Mouse (Mus musculus) hindbrain, postnatal 0 days (tissue): ENCODE data around the gene Ankra2. TPM values are rescaled to one million over a fixed set of nuclear protein-coding genes. Genes with fewer than 3 reads are reported as not detected.

Experiments
- ATAC-seq: fragments of 200-750 bp; cut with Nextera tagmentation; 2 replicates; pipeline ENCODE4 v1.8.0; 2017; ENCODE audit warnings: mild to moderate bottlenecking, moderate TSS enrichment, moderate library complexity
- DNase-seq: peaks from one replicate; pipeline ENCODE4 v3.0.0-alpha.2; 2015; ENCODE audit warnings: low spot score
- H3K27ac ChIP-seq: fragments of 300-500 bp; sonication (generic); 2 replicates; pipeline ENCODE4 v1.5.1; 2014; ENCODE audit warnings: mild to moderate bottlenecking
- H3K27me3 ChIP-seq: fragments of 300-500 bp; sonication (generic); 2 replicates; pipeline ENCODE4 v1.6.1; 2014; ENCODE audit warnings: low read length, mixed read lengths; ENCODE audit not compliant: insufficient read depth
- H3K36me3 ChIP-seq: fragments of 300-500 bp; sonication (generic); 2 replicates; pipeline ENCODE4 v1.6.1; 2014; ENCODE audit warnings: low read length, mixed read lengths; ENCODE audit not compliant: insufficient read depth
- H3K4me1 ChIP-seq: fragments of 300-500 bp; sonication (generic); 2 replicates; pipeline ENCODE4 v1.6.1; 2014; ENCODE audit warnings: antibody characterized with exemption, low read length, mixed read lengths; ENCODE audit not compliant: insufficient read depth
- H3K4me2 ChIP-seq: fragments of 300-500 bp; sonication (generic); 2 replicates; pipeline ENCODE4 v1.6.1; 2014; ENCODE audit warnings: low read depth, mild to moderate bottlenecking, low read length, moderate library complexity, mixed read lengths
- H3K4me3 ChIP-seq: fragments of 300-500 bp; sonication (generic); 2 replicates; pipeline ENCODE4 v1.5.1; 2014; ENCODE audit warnings: low read length
- H3K9ac ChIP-seq: fragments of 300-500 bp; sonication (generic); replicated peaks from 2 replicates; pipeline ENCODE4 v1.6.1; 2014; ENCODE audit warnings: mild to moderate bottlenecking, low read length, moderate library complexity, mixed read lengths
- H3K9me3 ChIP-seq: fragments of 300-500 bp; sonication (generic); 2 replicates; pipeline ENCODE4 v1.6.1; 2016; ENCODE audit warnings: low read length, mixed read lengths
- CTCF ChIP-seq: IDR thresholded peaks from 2 replicates; pipeline ENCODE4 v1.5.1; 2016; ENCODE audit warnings: antibody characterized with exemption, control low read depth, low read depth
- WGBS: fragments of 180-500 bp; shearing (Covaris S2); extraction: QIAGEN DNeasy Blood & Tissue Kit; methylation state at CpG from one replicate; pipeline ENCODE4 v1.1.7; 2014; 5-methylcytosine and 5-hydroxymethylcytosine counted together
- polyA plus RNA-seq: library from polyadenylated mRNA; unstranded; fragments of >200 nt; fragmentation: Nextera tagmentation; extraction: Ambion mirVana; gene quantifications from 2 replicates; pipeline ENCODE4 v1.2.1, GENCODE M21; 2015
- total RNA-seq: library from RNA; depleted of rRNA; stranded (reverse); fragments of >200 nt; gene quantifications from 2 replicates; pipeline ENCODE4 v1.2.3, GENCODE M21; 2014; rRNA removed

Ankra2 gene
- total RNA-seq (65.6 and 66.8 TPM in 2 replicates), polyA plus RNA-seq (79.7 and 80.3 TPM in 2 replicates)

GRCm38 (mm10) chr13:98262636-98263457 lies at the start of gene Ankra2, which contains the start of gene Utp15:
Ankra2 (plus strand) TSS chr13:98263074.
Utp15 (minus strand) TSS chr13:98263041.
- ATAC-seq, result peak; percentile 99
- Histone ChIP-seq H3K9me3 (no peaks in the 10 kb centered on the region), H3K4me3 (peak within 1 kb of the TSS; percentile 98), H3K9ac (peak within 1 kb of the TSS; percentile 94), H3K27me3 (no peaks in the 10 kb centered on the region), H3K4me2 (peak within 1 kb of the TSS; percentile 94), H3K36me3 (peaks cover 4% of the 10 kb centered on the region; the same call in 1 of the 2 replicates), H3K4me1 (peaks cover 16% of the 10 kb centered on the region; the same call in 1 of the 2 replicates), H3K27ac (peak within 1 kb of the TSS; percentile 94)
- under 1% methylated on average over 67 of the region's 71 CpGs for WGBS
- DNase-seq, result peak; percentile 100
- TF ChIP-seq CTCF, result 0 out of 2 replicates have a peak, but pooled peaks have one; percentile 1

GRCm38 (mm10) chr13:98222848-98223247 lies 40.0 kb upstream of the Ankra2 start:
- Histone ChIP-seq H3K36me3 (no peaks in the 10 kb centered on the region), H3K9me3 (no peaks in the 10 kb centered on the region), H3K27me3 (no peaks in the 10 kb centered on the region), H3K4me3 (no peak overlapping the region), H3K9ac (no peak overlapping the region), H3K27ac (no peak overlapping the region), H3K4me2 (no peak overlapping the region), H3K4me1 (no peaks in the 10 kb centered on the region)
- TF ChIP-seq CTCF, result peak; percentile 92
- ATAC-seq (peak; percentile 59), DNase-seq (peak; percentile 66)
- 37% methylated on average over 12 of the region's 12 CpGs for WGBS

DNA sequence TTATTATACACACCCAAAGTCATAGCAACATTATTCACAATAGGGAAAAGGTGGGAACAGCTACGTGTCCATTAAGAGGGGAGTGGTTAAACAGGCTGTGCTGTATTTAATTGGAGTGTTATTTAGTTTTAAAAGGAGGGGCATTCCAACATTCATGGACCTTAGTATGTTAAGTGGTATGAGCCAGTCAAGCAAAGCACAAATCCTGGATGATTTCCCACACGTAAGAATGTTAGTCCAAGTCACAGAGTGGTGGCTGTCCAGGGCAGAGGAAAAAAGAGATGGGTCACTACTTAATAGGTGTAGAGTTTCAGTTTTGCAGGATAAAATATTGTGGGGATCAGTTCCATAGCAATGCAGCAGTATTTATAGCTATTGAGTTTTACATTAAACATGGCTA lies 36.6 kb upstream of the Ankra2 start:
- no peak for ATAC-seq
- no peaks in the 10 kb centered on the region for H3K4me1 ChIP-seq
- H3K4me2 ChIP-seq, result no peak overlapping the region
- no peaks in the 10 kb centered on the region for H3K9me3 ChIP-seq
- H3K27me3 ChIP-seq, result no peaks in the 10 kb centered on the region
- 70% methylated on average over 2 of the region's 2 CpGs for WGBS
- TF ChIP-seq CTCF, result no peak
- H3K27ac ChIP-seq, result no peak overlapping the region
- H3K36me3 ChIP-seq, result no peaks in the 10 kb centered on the region
- no peak for DNase-seq
- no peak overlapping the region for H3K9ac ChIP-seq
- no peak overlapping the region for H3K4me3 ChIP-seq

- Histone ChIP-seq H3K27ac (no peak overlapping the region), H3K9me3 (no peaks in the 10 kb centered on the region), H3K4me3 (no peak overlapping the region), H3K36me3 (no peaks in the 10 kb centered on the region), H3K4me2 (no peak overlapping the region), H3K4me1 (no peaks in the 10 kb centered on the region), H3K9ac (no peak overlapping the region), H3K27me3 (no peaks in the 10 kb centered on the region)
- WGBS, result 83% methylated on average over 1 of the region's 1 CpGs
- TF ChIP-seq CTCF, result no peak
- no peak for ATAC-seq
- no peak for DNase-seq
Measured at GRCm38 (mm10) chr13:98230511-98230910, 32.4 kb upstream of the Ankra2 start.

- DNase-seq, result no peak
- ATAC-seq, result no peak
- H3K4me3 ChIP-seq, result no peak overlapping the region
- no peak for TF ChIP-seq CTCF
- 74% methylated on average over 6 of the region's 6 CpGs for WGBS
- H3K9me3 ChIP-seq, result no peaks in the 10 kb centered on the region
- no peak overlapping the region for H3K9ac ChIP-seq
- H3K4me1 ChIP-seq, result no peaks in the 10 kb centered on the region
- H3K27me3 ChIP-seq, result no peaks in the 10 kb centered on the region
- no peaks in the 10 kb centered on the region for H3K36me3 ChIP-seq
- H3K4me2 ChIP-seq, result no peak overlapping the region
- H3K27ac ChIP-seq, result no peak overlapping the region
Measured at GRCm38 (mm10) chr13:98235451-98235850, 27.4 kb upstream of the Ankra2 start.

- H3K27me3 ChIP-seq, result no peaks in the 10 kb centered on the region
- H3K27ac ChIP-seq, result no peak overlapping the region
- H3K4me3 ChIP-seq, result no peak overlapping the region
- WGBS, result 18% methylated on average over 12 of the region's 12 CpGs
- no peak overlapping the region for H3K9ac ChIP-seq
- DNase-seq (peak; percentile 89), ATAC-seq (no peak)
- peak; percentile 90 for TF ChIP-seq CTCF
- no peaks in the 10 kb centered on the region for H3K4me1 ChIP-seq
- H3K9me3 ChIP-seq, result no peaks in the 10 kb centered on the region
- H3K36me3 ChIP-seq, result no peaks in the 10 kb centered on the region
- H3K4me2 ChIP-seq, result no peak overlapping the region
Measured at GRCm38 (mm10) chr13:98239978-98240641, 22.8 kb upstream of the Ankra2 start.
